Mouse (Mus musculus) T-helper 1 cell (primary cell): Measurements from ENCODE around the gene Traf4.

Source experiments
- in situ Hi-C: fragments of 300-600 bp; cut with MboI, MseI; formaldehyde crosslinking; loops from one replicate; pipeline ENCODE4 v1.15.1; 2025; ENCODE audit warnings: high pct_unique_total_duplicates

The Traf4 gene

DNA sequence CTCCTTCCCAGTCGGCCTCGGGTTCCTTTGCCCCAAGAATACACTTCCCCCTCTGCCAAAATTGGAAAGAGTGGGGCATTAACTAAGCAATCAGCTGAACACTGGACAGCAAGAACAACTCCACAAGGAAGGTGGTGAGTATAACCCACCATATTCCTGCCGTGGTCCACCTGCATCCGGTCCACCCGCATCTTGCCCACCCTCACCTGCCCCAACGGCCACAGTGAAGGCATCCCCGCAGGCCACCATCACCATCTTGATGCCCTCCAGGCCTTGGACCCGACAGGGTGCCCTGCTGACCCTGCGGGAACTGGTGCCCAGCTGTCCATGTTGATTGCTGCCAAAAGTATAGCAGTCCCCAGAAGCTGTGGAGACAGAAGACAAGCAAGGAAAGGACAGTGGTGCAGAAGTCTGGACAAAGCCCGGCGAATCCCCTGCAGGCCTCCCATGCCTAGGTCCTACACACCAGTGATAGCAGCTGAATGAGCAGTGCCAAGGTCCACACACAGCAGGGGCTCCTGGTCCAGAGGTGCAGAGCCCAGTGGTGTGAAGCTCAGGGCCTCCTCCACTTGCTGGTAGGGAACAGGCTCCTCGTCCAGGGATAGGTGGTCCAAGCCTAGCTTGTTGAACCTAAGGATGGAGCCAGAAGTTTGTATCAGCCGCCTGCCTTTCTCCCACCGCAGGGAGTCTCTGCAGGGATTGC, 2.0 kb upstream of the Traf4 start:
- in situ Hi-C loops = no loop called here

DNA sequence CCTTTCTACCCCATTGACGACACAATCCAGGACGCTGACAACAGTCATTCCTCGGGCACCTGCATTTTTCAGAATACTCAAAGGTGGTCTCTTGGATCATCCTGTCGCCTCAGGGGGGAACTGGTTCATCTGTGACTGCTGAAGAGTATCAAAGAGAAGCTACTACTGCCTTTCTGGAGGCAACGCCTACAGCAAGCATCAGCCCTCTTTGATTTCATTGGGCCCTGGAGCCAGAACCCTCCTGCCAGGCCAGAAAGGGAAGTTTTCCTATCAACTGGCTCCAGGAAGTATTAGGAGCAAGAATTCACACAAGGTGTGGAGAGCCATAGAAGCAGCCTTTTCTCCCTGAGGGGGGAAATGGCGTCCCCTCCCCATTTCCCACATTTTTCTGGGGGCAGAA, 1.3 kb upstream of the Traf4 start:
- in situ Hi-C loops = no loop called here

DNA sequence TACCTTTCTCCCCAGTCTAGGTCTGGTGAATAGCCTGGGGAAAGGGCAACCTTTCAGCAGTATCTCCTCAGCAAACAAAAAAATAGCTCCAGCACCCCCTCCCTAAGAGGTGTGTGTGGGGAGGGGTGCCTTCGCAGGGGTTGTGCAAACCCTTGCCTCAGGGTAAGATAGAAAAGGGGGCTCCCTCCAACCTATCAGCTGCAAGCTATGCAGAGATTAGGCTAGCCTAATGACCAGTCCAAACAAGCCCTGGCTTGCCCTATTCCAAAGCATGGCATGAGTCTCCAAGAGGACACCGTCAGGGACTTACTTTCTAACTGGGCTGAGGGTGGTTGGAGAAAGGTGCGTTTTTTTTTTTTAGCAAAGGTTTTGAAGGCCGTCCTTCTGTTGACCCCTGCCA, 772 bp upstream of the Traf4 start:
- in situ Hi-C loops = no loop called here

DNA sequence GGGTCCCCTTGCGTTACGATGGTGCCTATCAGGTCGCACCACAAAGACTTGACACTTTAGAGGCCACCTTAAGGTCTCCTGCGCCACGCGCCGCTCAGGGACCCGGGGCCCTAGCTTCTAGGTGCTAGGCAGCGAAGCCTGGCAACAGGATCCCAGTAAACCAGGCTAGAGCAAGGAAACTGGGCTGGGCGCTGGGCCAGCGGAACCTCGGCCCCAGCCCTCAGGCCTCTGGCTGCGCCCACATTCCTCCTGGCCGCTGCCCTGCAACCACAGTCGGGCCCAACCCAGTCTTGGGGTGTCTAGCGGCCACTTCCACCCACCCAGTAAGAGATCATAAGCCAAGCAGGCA, 346 bp upstream of the Traf4 start:
- in situ Hi-C loops = no loop called here

DNA sequence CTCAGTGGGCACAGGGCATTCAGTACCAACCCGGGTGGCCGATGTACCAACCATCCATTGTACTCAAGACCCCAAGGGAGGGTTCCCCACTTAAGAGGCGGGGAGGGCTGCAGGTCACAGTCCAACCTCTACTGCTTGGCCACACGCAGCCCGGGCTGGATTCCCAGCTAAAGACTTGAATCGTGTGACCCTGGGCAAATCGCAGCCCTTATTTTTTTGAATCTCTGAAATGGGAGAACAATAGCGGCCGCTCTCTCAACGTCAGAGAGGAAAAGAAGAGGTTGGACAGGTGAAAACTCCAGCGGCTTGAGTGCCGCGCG, 825 bp downstream of the Traf4 start:
- in situ Hi-C loops = loop anchor here (5.0 kb wide), 1 partner anchor 52 kb away; no protein-coding TSS in a partner anchor

DNA sequence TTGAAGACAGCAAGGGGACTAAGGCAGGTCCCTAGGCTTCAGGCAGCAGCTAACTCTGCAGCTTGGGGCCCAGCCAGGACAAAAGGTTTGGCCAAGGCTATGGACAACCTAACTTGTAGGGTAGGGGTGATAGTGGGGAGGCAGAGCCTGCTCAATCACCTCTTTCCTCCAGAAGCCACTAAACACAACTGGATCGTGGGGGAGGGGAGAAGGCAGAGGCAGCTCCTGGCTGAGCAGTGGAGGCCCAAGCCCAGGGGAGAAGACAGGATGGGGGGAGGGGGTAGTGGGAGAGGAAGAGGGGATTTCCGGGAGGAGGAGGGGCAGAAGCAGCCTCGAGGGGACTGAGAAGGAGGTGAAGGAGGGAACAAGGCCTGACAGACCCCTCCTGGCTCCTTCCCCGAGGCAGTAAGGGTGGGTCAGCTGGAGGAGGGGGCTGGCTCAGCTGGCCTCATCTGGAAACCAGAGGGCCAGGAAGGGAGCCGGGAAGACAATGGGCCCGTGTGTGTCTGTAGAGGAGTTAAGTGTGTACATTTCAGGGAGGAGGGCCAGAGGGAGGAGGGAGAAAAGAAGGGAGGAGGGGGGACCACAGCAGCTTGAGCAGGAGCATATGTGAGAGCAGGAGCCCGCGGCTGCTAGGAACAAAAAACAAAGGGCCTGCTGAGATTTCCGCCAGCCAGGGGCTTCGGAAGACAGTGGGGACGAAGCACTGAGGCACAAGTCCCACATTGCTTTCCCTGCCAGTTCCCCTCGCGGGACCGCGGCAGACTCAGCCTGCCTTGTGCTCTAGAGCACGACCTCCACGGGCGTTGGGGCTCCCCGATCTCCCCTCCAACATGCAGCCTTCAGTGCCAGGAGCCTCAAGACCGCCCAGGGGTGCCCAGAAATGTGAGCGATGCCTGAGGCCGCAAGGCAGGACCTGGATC, 1.4 kb downstream of the Traf4 start:
- in situ Hi-C loops = loop anchor here (5.0 kb wide), 1 partner anchor 52 kb away; no protein-coding TSS in a partner anchor

DNA sequence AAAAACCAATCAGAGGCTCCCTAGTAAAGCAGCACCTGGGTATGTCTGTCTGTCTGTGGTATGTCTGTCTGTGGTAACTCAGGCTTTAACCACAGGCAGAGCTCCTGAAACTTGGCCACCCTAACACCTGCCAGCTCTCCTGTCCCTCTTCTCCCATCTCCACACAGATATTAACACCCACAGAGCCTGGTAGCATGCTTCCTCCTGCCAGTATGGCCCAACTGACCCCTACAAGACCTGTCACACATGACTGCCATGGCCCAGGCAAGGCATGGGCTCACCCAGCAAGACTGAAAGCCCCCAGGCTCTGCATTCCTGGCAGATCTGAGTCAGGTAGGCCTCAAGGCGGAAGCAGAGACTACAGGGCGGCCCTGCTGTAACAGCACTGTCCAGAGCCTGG, 2.3 kb downstream of the Traf4 start:
- in situ Hi-C loops = loop anchor here (5.0 kb wide), 1 partner anchor 51 kb away; no protein-coding TSS in a partner anchor

DNA sequence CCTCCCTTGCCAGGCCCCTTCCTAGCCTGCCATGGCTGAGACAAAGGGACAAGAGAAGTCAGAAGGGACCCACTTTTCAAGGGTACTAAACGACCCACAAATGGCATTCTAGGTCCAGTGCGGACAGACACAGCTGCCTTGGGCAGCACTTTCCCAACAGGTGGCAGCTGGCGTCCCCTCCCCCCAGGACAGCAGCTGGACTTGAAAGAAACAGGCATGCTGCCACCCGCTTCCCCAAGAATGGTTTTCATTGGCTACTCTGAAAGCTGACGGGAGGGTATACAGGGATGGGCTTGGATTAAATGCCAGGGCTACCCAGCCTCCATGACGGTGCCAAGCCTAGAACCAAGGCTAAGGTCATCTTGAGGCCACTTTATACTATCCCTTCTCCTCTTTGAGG, 2.9 kb downstream of the Traf4 start:
- in situ Hi-C loops = loop anchor here (5.0 kb wide), 1 partner anchor 50 kb away; no protein-coding TSS in a partner anchor

DNA sequence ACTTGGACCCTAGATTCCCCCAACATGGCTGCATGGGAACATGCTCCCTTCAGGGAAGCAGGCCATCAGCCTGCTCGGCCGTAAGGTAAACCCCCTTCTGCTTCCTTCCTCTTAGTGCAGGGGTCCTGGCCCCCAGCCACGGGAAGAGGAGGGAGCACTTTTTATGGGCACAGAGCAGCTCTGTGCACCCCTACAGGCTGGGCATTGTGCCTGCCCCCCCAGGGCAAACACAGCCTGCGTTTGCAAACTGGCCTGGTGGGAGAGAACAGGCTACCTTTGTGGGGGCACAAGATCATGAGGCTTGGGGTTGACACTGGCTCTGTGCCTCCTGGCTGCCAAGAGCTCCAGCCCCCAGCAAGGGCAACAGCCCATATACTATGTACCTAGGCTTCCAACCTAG, 3.4 kb downstream of the Traf4 start:
- in situ Hi-C loops = loop anchor here (5.0 kb wide), 1 partner anchor 50 kb away; no protein-coding TSS in a partner anchor

DNA sequence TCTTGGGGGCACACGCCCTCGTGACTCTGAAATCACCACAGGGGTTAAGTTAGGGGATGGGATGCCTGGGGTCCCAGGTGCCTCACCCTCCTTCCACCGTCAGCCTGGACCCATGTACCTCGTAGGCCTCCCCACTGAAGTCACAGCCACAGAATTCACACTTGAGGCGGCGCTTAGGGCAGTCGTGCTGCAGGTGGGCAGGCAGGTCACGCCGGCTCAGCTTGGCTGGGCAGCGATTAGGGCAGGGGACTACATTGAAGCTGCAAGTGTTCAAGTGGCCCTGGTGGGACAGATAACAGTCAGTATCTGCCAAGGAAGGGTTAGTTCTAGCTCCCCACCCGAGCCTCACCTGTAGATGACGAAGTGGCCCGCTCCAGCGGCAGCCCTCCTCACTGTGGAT, 4.2 kb downstream of the Traf4 start:
- in situ Hi-C loops = loop anchor here (5.0 kb wide), 1 partner anchor 49 kb away; no protein-coding TSS in a partner anchor

DNA sequence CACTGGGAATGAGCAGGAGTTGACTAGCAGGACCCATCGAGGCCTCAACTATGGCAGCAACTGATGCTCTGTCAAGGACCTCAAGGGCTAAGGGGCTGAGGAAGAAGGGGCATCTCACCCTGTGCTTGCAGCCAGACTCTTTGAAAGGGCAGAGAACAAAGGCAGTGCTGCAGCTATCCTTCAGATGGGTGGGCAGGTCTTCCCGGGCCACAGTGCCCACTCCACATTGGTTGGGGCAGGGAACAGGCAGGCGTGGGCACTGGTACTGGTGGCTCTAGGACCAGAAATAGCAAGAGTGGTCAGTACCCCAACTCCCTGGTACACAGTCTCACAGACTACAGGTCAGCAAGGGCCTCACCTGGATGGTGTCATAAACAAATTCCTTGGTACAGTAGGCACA, 4.7 kb downstream of the Traf4 start:
- in situ Hi-C loops = loop anchor here (5.0 kb wide), 1 partner anchor 48 kb away; no protein-coding TSS in a partner anchor

DNA sequence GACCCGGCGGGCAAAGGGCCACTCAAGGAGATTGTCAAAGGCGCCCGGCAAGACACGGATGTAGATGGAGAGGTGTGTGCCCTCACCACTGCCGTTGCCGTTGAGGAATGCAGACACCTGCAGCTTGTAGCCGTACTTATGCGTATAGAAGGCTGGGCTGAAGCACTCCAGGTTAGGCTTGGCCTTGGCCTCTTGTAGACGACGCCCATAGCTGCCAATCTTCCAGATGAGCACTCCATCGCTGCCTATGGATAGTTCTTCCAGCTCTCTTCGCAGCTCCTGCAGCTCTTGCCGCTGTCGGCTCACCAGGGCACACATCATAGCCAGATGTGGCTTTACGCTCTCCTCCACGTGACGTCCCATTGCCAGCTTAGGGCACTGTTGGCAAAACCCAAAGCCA, 5.2 kb downstream of the Traf4 start:
- in situ Hi-C loops = loop anchor here (5.0 kb wide), 1 partner anchor 48 kb away; no protein-coding TSS in a partner anchor

DNA sequence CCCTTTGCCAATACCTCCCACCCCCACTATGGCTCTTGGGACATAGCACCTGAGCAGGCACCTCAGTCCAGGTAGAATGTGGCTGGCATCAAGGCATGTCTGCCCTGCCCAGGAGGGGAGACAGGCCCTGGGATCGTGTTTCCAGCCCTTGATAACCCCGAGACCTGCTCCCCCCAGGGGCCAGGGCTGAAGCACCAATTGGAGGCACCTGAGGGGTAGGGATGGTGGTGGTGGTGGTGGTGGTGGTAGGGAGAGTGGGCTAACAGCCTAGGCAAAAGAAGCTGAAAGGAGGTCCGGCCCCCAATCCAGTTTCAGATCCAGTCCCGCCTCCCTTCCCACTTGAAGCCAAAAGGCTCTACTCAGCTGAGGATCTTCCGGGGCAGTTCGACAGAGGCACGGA, 5.8 kb downstream of the Traf4 start:
- in situ Hi-C loops = no loop called here

DNA sequence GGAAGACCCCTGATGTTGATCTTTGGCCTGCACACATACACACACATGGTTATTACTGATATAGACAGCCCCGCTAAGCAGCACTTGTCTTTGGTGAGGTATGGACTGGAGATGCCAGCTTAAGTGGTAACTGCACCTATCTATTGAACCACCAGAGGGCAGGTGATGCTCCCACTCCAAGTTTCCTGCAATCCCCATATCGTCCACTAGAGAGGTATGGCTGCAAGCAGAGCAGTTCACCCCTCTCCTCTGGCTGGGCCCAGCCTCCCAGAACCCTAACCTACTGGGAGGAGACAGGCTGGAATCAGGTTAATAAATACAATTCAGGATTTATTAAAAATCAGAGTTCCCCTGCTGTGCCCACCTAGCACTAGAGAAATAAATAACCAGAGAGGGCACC, 6.3 kb downstream of the Traf4 start:
- in situ Hi-C loops = no loop called here

DNA sequence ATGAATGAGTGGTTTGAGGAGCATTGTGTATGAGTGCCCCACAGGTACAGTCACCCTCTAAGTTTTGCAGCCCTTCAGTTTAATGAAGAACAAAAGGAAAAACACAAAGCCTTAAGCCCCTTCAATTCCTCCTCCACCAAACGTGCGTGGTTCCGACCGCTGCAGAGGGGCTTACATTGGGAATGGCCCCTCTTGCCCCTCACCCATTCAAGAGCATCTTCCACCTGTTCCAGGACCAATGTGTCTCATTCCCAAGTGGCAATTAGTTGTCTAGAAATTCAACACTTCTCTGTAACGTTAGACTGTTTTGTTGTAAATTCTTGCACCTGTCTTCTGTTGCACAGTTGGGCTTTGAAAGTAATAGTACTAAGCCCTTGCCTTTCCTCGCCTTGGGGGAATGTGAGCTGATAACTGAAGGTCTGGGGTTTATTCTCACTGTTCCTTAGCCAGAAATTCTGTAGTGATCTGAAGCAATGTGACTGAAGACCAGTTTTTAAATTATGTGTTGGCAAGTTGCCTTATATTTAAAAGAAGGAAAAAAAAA, 9.2 kb downstream of the Traf4 start:
- in situ Hi-C loops = no loop called here

DNA sequence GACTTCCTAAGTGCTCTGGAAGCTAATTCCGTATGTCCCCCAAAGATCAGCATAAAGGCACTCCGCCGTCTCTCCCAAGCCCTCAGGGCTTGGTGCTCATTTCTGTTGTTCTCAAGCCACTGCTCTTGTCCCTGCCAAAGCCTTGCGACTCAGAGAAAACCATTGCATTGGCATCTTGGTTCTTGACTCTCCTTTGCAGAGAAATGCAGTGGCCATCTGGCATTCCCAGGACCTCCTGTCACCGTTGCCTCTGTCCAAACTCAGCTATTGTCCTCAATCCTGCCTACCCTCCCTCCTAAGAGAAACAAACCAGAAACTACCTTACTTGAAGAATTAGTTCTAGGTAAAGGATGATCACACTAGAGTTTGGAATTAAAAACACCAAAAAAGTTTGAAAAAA, 9.7 kb downstream of the Traf4 start:
- in situ Hi-C loops = no loop called here

DNA sequence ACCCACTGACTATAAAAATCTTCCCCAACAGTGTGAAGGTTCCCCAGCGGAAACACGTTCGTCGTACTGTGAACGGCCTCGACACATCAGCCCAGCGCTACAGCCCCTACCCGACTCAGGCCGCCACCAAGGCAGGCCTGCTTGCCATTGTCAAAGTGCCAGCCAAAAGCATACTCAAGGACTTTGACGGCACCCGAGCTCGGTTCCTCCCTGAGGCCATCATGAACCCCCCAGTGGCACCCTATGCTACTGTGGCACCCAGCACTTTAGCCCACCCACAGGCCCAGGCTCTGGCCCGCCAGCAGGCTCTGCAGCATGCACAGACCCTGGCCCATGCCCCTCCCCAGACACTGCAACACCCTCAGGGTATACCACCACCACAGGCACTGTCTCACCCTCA, 11.6 kb downstream of the Traf4 start:
- in situ Hi-C loops = no loop called here

DNA sequence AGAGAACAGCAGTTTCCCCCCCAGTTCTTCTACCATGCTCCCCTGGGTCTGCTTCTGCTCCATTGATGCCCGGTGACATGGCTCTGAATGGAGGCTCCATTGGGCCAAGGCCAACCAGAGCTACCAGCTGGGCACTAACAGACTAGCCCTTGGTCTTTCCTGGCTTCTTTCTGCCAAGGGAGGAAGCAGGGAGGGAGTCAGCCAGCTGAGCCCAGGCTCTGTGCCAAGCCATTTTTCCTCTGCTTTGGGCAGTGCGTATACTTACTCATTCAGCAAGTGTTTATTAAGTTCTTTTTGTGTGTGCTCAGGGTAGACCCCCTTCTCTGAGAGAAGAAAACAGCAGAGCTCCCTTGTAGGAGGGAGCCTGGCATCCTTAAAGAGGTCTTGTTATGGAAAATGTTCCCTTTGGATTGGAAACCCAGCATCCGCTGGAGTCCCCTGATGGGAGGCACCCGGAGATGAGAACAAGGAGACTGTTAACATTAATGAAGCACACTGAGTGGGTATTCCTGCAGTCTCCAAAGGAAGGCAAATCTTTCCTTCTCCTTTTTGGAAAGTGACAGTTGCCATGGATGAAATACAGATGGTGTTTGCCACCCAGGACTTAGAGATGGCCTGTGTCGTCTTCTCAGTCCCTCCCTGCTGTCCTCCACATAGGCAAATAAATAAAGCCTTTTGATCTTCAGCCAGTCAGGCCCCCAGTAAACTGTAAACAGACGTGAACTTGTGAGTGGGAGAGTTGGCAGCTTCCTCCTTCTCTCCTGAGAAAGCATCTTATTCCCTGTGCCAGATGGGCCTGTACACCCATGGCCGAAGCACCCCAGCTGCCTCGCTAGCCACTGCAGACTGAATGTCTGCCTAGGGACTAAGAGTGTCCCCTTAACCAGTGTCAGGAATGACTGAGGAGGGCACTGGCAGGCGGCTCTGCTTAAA, 12.8 kb downstream of the Traf4 start:
- in situ Hi-C loops = no loop called here

DNA sequence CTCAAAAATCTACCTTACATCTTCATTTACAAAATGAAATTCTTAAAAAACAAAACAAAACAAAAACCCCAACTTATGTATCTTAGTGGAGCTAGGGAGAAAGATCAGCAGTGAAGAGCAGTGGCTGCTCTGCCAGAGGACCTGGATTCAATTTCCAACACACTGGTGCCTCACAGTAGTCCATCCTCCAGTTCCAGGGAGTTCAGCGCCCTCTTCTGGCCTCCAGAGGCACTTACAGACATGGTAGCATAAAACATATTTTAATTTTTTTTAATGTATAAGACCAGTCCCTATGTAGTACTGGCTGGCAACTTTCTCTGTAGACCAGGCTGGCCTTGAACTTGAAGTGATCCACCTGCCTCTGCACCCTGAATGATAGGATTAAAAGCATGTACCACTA, 14.2 kb downstream of the Traf4 start:
- in situ Hi-C loops = no loop called here

DNA sequence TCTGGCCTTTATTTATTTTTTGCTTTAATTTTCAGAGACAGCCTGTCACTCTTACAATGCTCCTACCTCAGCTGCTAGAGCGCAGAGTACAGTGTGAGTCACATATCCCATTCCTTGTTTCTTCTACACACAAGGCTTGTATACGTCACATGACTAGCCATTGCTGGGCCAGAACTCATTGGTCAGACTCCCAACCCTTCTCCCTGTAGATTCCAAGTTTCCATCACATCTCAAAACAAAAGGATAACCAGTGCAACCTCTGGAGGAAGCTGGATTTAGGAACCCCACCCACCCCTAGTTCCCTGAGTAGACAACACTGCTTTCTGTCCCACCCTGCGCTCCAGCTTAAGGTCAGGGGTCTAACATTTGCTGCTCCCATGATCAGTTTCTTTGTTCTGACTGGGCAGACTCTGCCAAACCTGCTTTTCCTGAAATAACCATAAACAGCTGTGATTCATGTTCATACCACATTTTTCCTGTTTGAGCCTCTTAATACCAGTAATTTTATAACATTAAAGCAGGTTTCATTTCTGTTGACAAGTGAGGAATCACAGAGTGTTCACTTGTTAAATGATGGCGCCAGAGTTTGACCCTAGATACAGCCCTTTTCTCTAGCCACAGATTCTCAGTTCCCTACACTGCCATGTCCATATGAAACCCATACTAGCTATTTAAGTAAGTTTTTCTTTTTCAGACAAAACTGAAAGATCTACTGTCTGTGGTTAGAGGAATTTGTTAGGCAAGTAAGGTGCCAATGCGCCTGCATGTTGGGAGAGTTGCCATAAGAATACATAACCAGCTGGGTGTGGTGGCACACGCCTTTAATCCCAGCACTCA, 18.5 kb downstream of the Traf4 start:
- in situ Hi-C loops = no loop called here

DNA sequence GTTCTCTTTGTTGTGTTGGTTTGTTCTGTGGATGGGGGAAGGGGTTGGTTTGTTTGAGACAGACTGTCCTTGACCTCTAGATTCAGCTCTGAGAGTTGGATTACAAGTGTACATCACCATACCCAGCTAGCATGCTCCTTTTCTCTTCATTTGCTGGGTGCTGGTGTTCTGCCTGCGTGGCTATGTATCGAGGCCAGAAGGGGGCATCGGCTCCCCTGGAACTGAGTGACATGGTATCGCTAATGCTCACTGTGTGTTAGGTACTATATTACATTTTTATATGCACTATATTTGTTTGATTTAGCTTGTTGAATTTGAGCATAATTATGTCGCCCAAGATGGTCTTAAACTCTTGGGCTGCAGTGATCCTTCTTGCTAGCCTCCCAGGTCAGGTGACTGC, 19.2 kb downstream of the Traf4 start:
- in situ Hi-C loops = no loop called here
